Mouse (Mus musculus) lung, adult 2 months (tissue): ENCODE measurements around the gene Grm6.

Source experiments
- CTCF ChIP-seq: fragments of 200-500 bp; IDR thresholded peaks from 2 replicates; pipeline ENCODE4 v1.5.1; 2011; ENCODE audit warnings: mild to moderate bottlenecking, low read length, control low read depth; ENCODE audit not compliant: insufficient read depth
- POLR2A ChIP-seq: fragments of 200-500 bp; IDR thresholded peaks from 2 replicates; pipeline ENCODE4 v1.6.1; 2011; ENCODE audit warnings: low read depth, mild to moderate bottlenecking, control low read depth, low read length, borderline replicate concordance; ENCODE audit errors: extremely low read depth

- TF ChIP-seq CTCF (no peak), POLR2A (no peak)
These were observed 4.5 kb upstream of the Grm6 start for GRCm38 (mm10) chr11:50845951-50846350.
